Mouse (Mus musculus) Muller cell, postnatal 12 days (primary cell): ENCODE measurements around the gene Gse1.
"Not testable (repeated sequence)": the region's sequence is repeated elsewhere in the genome, so short reads cannot be mapped to it uniquely, and the experiment has no call there.

Experiments
- DNase-seq: peaks from one replicate; pipeline ENCODE4 v3.0.0-alpha.2; 2015; ENCODE audit errors: inconsistent ontology term

The Gse1 gene

GRCm38 (mm10) chr8:120344166-120344565 is 115.9 kb downstream of the Gse1 start:
- no peak for DNase-seq

GRCm38 (mm10) chr8:120344583-120344982 is 116.3 kb downstream of the Gse1 start:
- DNase-seq, result no peak

- no peak for DNase-seq
These were observed 119.6 kb downstream of the Gse1 start for GRCm38 (mm10) chr8:120347734-120348341.

GRCm38 (mm10) chr8:120348922-120349321 is 120.7 kb downstream of the Gse1 start:
- DNase-seq, result no peak

- no peak for DNase-seq
These were observed 123.2 kb downstream of the Gse1 start for GRCm38 (mm10) chr8:120351332-120352071.

- DNase-seq, result no peak
These were observed 123.8 kb downstream of the Gse1 start for GRCm38 (mm10) chr8:120352096-120352495.

GRCm38 (mm10) chr8:120356067-120356466 is 127.8 kb downstream of the Gse1 start:
- no peak for DNase-seq

- no peak for DNase-seq
These were observed 129.2 kb downstream of the Gse1 start for GRCm38 (mm10) chr8:120357504-120357903.

- no peak for DNase-seq
These were observed 133.0 kb downstream of the Gse1 start for GRCm38 (mm10) chr8:120361301-120361700.

- DNase-seq, result no peak
These were observed 135.4 kb downstream of the Gse1 start for GRCm38 (mm10) chr8:120363552-120364071.

- DNase-seq, result no peak
These were observed 136.0 kb downstream of the Gse1 start for GRCm38 (mm10) chr8:120364093-120364725.

- DNase-seq, result no peak
These were observed 138.6 kb downstream of the Gse1 start for GRCm38 (mm10) chr8:120366840-120367239.

- DNase-seq, result not testable (repeated sequence)
These were observed 139.9 kb downstream of the Gse1 start for GRCm38 (mm10) chr8:120368191-120368590.

- DNase-seq, result peak; percentile 100
These were observed 140.8 kb downstream of the Gse1 start for GRCm38 (mm10) chr8:120368814-120369649.

GRCm38 (mm10) chr8:120369956-120370355 is 141.7 kb downstream of the Gse1 start:
- DNase-seq, result no peak

GRCm38 (mm10) chr8:120370461-120370860 is 142.2 kb downstream of the Gse1 start:
- no peak for DNase-seq

GRCm38 (mm10) chr8:120371146-120371545 is 142.9 kb downstream of the Gse1 start:
- no peak for DNase-seq

- DNase-seq, result no peak
These were observed 143.6 kb downstream of the Gse1 start for GRCm38 (mm10) chr8:120371725-120372457.

- DNase-seq, result no peak
These were observed 144.4 kb downstream of the Gse1 start for GRCm38 (mm10) chr8:120372684-120373083.

- no peak for DNase-seq
These were observed 145.4 kb downstream of the Gse1 start for GRCm38 (mm10) chr8:120373621-120374020.

- DNase-seq, result no peak
These were observed 145.8 kb downstream of the Gse1 start for GRCm38 (mm10) chr8:120374070-120374469.
